Mouse (Mus musculus): ENCODE results near the gene Col20a1.

Col20a1 gene

GRCm38 (mm10) chr2:180986449-180986848 lies at the start of gene Col20a1:
Gene Col20a1, plus strand, starts transcription at chr2:180986535.
- DNase-seq: no peak

- no peak for DNase-seq
Observed at GRCm38 (mm10) chr2:180940187-180940586, 46.1 kb upstream of the Col20a1 start.

GRCm38 (mm10) chr2:180941869-180942268 lies 44.5 kb upstream of the Col20a1 start:
- DNase-seq: no peak

GRCm38 (mm10) chr2:180949947-180950346 lies 36.4 kb upstream of the Col20a1 start:
- no peak for DNase-seq

- DNase-seq: no peak
Observed at GRCm38 (mm10) chr2:180952731-180953171, 33.6 kb upstream of the Col20a1 start.

GRCm38 (mm10) chr2:180953638-180954037 lies 32.7 kb upstream of the Col20a1 start:
- no peak for DNase-seq

GRCm38 (mm10) chr2:180954061-180955047 lies 32.0 kb upstream of the Col20a1 start, which contains the start of gene Nkain4:
Gene Nkain4, minus strand, starts transcription at chr2:180954699.
- DNase-seq: no peak

GRCm38 (mm10) chr2:180959605-180960004 lies 26.7 kb upstream of the Col20a1 start:
- DNase-seq: no peak

- DNase-seq: no peak
Observed at GRCm38 (mm10) chr2:180960187-180960586, 26.1 kb upstream of the Col20a1 start.

GRCm38 (mm10) chr2:180962616-180963308 lies 23.6 kb upstream of the Col20a1 start:
- no peak for DNase-seq

GRCm38 (mm10) chr2:180963956-180964355 lies 22.4 kb upstream of the Col20a1 start:
- DNase-seq: peak; percentile 30 to 36

GRCm38 (mm10) chr2:180966092-180966882 lies 20.0 kb upstream of the Col20a1 start:
- DNase-seq: no peak

GRCm38 (mm10) chr2:180967010-180967763 lies 19.1 kb upstream of the Col20a1 start, which contains the start of gene Arfgap1:
Gene Arfgap1, plus strand, starts transcription at chr2:180967225.
- DNase-seq: peak; percentile 82 to 85

- DNase-seq: no peak
Observed at GRCm38 (mm10) chr2:180981133-180981532, 5.2 kb upstream of the Col20a1 start.

GRCm38 (mm10) chr2:180985635-180986034 lies 700 bp upstream of the Col20a1 start:
- no peak for DNase-seq

- no peak for DNase-seq
Observed at GRCm38 (mm10) chr2:180987001-180987400, 666 bp downstream of the Col20a1 start.

- no peak for DNase-seq
Observed at GRCm38 (mm10) chr2:180987432-180988030, 1.2 kb downstream of the Col20a1 start.

- DNase-seq: no peak
Observed at GRCm38 (mm10) chr2:180988347-180988913, 2.1 kb downstream of the Col20a1 start.

- no peak for DNase-seq
Observed at GRCm38 (mm10) chr2:180988948-180989347, 2.6 kb downstream of the Col20a1 start.

- DNase-seq: no peak
Observed at GRCm38 (mm10) chr2:180990347-180990746, 4.0 kb downstream of the Col20a1 start.

GRCm38 (mm10) chr2:180994360-180994759 lies 8.0 kb downstream of the Col20a1 start:
- DNase-seq: no peak
